Mouse (Mus musculus) R1 (cell line): ENCODE data around the gene Atp4b.

ENCODE experiments used
- DNase-seq: peaks from one replicate; pipeline ENCODE4 v3.0.0-alpha.2; 2018; ENCODE audit warnings: low read depth, low spot score

Atp4b gene

GRCm38 (mm10) chr8:13396725-13397124, at the start of gene Atp4b:
TSS of gene Atp4b (minus strand) at chr8:13396825.
- DNase-seq: no peak

GRCm38 (mm10) chr8:13442152-13442551, 45.5 kb upstream of the Atp4b start:
- DNase-seq: no peak

- no peak for DNase-seq
Observed at GRCm38 (mm10) chr8:13437531-13437930, 40.9 kb upstream of the Atp4b start.

GRCm38 (mm10) chr8:13436052-13436451, 39.4 kb upstream of the Atp4b start:
- no peak for DNase-seq

GRCm38 (mm10) chr8:13434889-13435288, 38.3 kb upstream of the Atp4b start, which contains the start of gene Tmem255b:
TSS of gene Tmem255b (plus strand) at chr8:13435189.
- DNase-seq: no peak

- no peak for DNase-seq
Observed at GRCm38 (mm10) chr8:13433130-13433529, 36.5 kb upstream of the Atp4b start.

GRCm38 (mm10) chr8:13430866-13431265, 34.2 kb upstream of the Atp4b start:
- no peak for DNase-seq

- no peak for DNase-seq
Observed at GRCm38 (mm10) chr8:13430412-13430811, 33.8 kb upstream of the Atp4b start.

- DNase-seq: no peak
Observed at GRCm38 (mm10) chr8:13428156-13428555, 31.5 kb upstream of the Atp4b start.

GRCm38 (mm10) chr8:13427351-13427750, 30.7 kb upstream of the Atp4b start:
- DNase-seq: no peak

- DNase-seq: no peak
Observed at GRCm38 (mm10) chr8:13420970-13421369, 24.3 kb upstream of the Atp4b start.

GRCm38 (mm10) chr8:13419111-13419639, 22.6 kb upstream of the Atp4b start:
- DNase-seq: no peak

GRCm38 (mm10) chr8:13415879-13416278, 19.3 kb upstream of the Atp4b start:
- DNase-seq: no peak

- no peak for DNase-seq
Observed at GRCm38 (mm10) chr8:13413823-13414390, 17.3 kb upstream of the Atp4b start.

- DNase-seq: peak; percentile 74
Observed at GRCm38 (mm10) chr8:13412891-13413558, 16.4 kb upstream of the Atp4b start.

- peak; percentile 78 for DNase-seq
Observed at GRCm38 (mm10) chr8:13411597-13411996, 15.0 kb upstream of the Atp4b start.

GRCm38 (mm10) chr8:13406011-13406410, 9.4 kb upstream of the Atp4b start:
- DNase-seq: peak; percentile 51

- no peak for DNase-seq
Observed at GRCm38 (mm10) chr8:13404666-13405131, 8.1 kb upstream of the Atp4b start, which contains the start of gene Grk1. TSS of gene Grk1 (plus strand) at chr8:13405081.

- no peak for DNase-seq
Observed at GRCm38 (mm10) chr8:13403517-13403916, 6.9 kb upstream of the Atp4b start.

- DNase-seq: no peak
Observed at GRCm38 (mm10) chr8:13393869-13394268, 2.8 kb downstream of the Atp4b start.

- DNase-seq: no peak
Observed at GRCm38 (mm10) chr8:13388744-13389143, 7.9 kb downstream of the Atp4b start.

GRCm38 (mm10) chr8:13387728-13388127, 8.9 kb downstream of the Atp4b start:
- no peak for DNase-seq

GRCm38 (mm10) chr8:13386366-13386765, 10.3 kb downstream of the Atp4b start:
- no peak for DNase-seq
